Mouse (Mus musculus): Measurements from ENCODE around the gene Vasp.

- TF ChIP-seq ZC3H11A (IDR thresholded peaks at IDR 0.05; ENCODE audit: borderline replicate concordance, low read depth, low read length), result no peak
- no peak for TF ChIP-seq ZNF384 (IDR thresholded peaks at IDR 0.05; ENCODE audit: low read depth, low read length)
- TF ChIP-seq MAFK (IDR thresholded peaks at IDR 0.05; ENCODE audit: insufficient read depth, low read depth, low read length), result no peak
Measured at GRCm38 (mm10) chr7:19208944-19209472, 62.6 kb downstream of the Vasp start.

Data from ES-E14 (cell line).